Mouse (Mus musculus): ENCODE measurements around the gene Cdkn2a.

- no peak for TF ChIP-seq CTCF (IDR thresholded peaks at IDR 0.05; ENCODE audit: control insufficient read depth, insufficient read depth, insufficient read length)
- no peak for TF ChIP-seq MAX (IDR thresholded peaks at IDR 0.05)
- TF ChIP-seq USF1 (IDR thresholded peaks at IDR 0.05; ENCODE audit: low read depth): no peak
These were observed 7.7 kb upstream of the Cdkn2a start for GRCm38 (mm10) chr4:89302129-89302528.
